Mouse (Mus musculus): ENCODE results near the gene Acadvl. TPM values are rescaled to one million over a fixed set of nuclear protein-coding genes. Genes with fewer than 3 reads are reported as not detected.

Gene Acadvl
- polyA plus RNA-seq, 1 experiment = 104 TPM

- WGBS = 95% methylated on average over 11 of the region's 11 CpGs
- no peak overlapping the region for H3K27ac ChIP-seq (ENCODE audit: insufficient read depth, low read length)
- no peaks in the 10 kb centered on the region for H3K27me3 ChIP-seq (ENCODE audit: control insufficient read depth, insufficient read depth, low read length)
Measured at GRCm38 (mm10) chr11:70031321-70031670, 16.1 kb upstream of the Acadvl start.

GRCm38 (mm10) chr11:70030651-70031320, 15.6 kb upstream of the Acadvl start:
- WGBS = 84% methylated on average over 28 of the region's 28 CpGs
- no peak overlapping the region; the same call in 1 of the 2 replicates for H3K27ac ChIP-seq (ENCODE audit: insufficient read depth, low read length)
- H3K4me3 ChIP-seq (replicated peaks; ENCODE audit: insufficient read depth, low read depth, low read length) = no peak overlapping the region
- H3K27me3 ChIP-seq (ENCODE audit: control insufficient read depth, insufficient read depth, low read length) = no peaks in the 10 kb centered on the region
- DNase-seq = no peak
- no peak for TF ChIP-seq POLR2A (IDR thresholded peaks at IDR 0.05; ENCODE audit: borderline replicate concordance, insufficient read depth, low read length)
- no peak for TF ChIP-seq CTCF (IDR thresholded peaks at IDR 0.05; ENCODE audit: borderline replicate concordance, insufficient read depth, low read depth, low read length)
- H3K4me1 ChIP-seq (ENCODE audit: control insufficient read depth, insufficient read depth, low read length) = peaks cover 11% of the 10 kb centered on the region; the same call in 1 of the 2 replicates

More at GRCm38 (mm10) chr11:70031321-70031670, 16.1 kb upstream of the Acadvl start:
- no peak for TF ChIP-seq POLR2A (IDR thresholded peaks at IDR 0.05; ENCODE audit: borderline replicate concordance, insufficient read depth, low read length)
- no peak for TF ChIP-seq CTCF (IDR thresholded peaks at IDR 0.05; ENCODE audit: borderline replicate concordance, insufficient read depth, low read depth, low read length)
- Histone ChIP-seq H3K4me3 (replicated peaks; ENCODE audit: insufficient read depth, low read depth, low read length) (no peak overlapping the region), H3K4me1 (ENCODE audit: control insufficient read depth, insufficient read depth, low read length) (peaks cover 11% of the 10 kb centered on the region; the same call in 1 of the 2 replicates)
- no peak for DNase-seq

DNA sequence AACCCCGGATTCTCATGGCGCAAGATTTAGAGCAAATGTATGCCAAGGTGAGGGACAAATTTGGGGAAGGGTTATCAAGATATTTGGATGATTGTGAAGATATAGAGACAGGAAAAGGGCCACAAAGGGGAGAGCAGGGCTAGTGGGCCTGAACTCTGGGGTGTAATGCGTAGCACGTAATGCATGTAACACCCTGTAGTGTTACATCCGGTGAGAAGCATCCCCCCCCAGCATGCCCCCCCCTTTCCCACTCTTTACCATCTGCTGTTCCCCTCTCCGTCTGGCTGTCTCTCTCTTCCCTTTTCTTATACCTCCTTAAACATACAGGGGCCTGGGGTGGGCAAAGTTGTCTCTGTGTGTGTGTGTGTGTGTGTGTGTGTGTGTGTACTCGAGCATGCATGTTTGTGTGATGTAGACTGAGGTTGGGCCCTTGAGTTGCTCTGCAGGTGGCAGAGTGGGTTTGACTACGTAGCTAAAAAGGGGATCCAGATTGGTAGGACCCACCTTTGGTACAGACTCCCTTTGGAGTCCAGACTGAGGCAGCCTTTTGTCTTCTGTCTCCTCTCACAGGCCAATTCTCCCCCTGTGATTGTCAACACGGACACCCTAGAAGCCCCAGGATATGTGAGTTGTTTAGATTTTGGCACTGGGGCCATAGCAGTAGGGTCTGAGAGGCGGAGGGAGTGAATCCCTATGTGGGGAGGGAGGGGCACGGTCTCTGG, 14.8 kb upstream of the Acadvl start:
- H3K27ac ChIP-seq (ENCODE audit: insufficient read depth, low read length) = no peak overlapping the region; the same call in 1 of the 2 replicates
- no peak for DNase-seq
- H3K4me3 ChIP-seq (replicated peaks; ENCODE audit: insufficient read depth, low read depth, low read length) = no peak overlapping the region
- WGBS = 22% methylated on average over 11 of the region's 11 CpGs
- H3K27me3 ChIP-seq (ENCODE audit: control insufficient read depth, insufficient read depth, low read length) = no peaks in the 10 kb centered on the region
- peaks cover 11% of the 10 kb centered on the region; the same call in 1 of the 2 replicates for H3K4me1 ChIP-seq (ENCODE audit: control insufficient read depth, insufficient read depth, low read length)
- TF ChIP-seq POLR2A (IDR thresholded peaks at IDR 0.05; ENCODE audit: borderline replicate concordance, insufficient read depth, low read length) = no peak
- no peak for TF ChIP-seq CTCF (IDR thresholded peaks at IDR 0.05; ENCODE audit: borderline replicate concordance, insufficient read depth, low read depth, low read length)

DNA sequence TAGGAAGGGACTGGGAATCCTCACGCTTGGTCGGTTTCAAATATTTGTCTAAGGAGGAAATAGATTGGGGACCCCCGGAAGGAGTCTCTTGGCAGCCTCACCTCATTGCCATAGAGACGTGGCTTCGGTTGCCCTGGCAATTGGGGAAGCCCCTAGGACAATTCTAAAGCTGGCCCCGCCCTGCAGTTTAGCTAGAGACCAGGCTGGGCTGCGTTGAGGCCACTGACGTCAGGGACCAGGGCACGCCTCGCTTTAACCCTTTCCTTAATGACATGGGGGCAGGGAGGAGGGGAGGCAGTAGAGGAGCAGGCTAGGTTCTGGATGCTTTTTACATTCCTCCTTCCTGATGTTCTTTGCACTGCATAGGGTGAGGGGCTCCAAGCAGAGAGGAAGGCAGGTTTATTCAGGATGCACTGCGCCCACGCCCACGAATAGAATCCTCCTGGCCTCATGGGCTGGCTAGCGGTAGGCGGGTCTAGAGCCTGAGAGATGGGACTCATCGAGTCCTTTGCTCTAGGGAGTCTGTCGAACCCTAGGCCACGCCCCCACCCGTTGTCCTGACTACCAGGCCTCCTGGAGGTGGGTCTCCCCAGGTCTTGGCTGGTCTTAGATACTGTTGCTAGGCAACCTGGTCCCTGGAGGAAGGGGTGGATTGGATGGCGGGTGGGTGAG, 14.1 kb upstream of the Acadvl start:
- TF ChIP-seq CTCF (IDR thresholded peaks at IDR 0.05; ENCODE audit: borderline replicate concordance, insufficient read depth, low read depth, low read length) (no peak), POLR2A (IDR thresholded peaks at IDR 0.05; ENCODE audit: borderline replicate concordance, insufficient read depth, low read length) (no peak)
- Histone ChIP-seq H3K27me3 (ENCODE audit: control insufficient read depth, insufficient read depth, low read length) (no peaks in the 10 kb centered on the region), H3K27ac (ENCODE audit: insufficient read depth, low read length) (peak overlapping the region; percentile 41; the same call in 1 of the 2 replicates), H3K4me1 (ENCODE audit: control insufficient read depth, insufficient read depth, low read length) (peaks cover 16% of the 10 kb centered on the region; the same call in 1 of the 2 replicates), H3K4me3 (replicated peaks; ENCODE audit: insufficient read depth, low read depth, low read length) (peak overlapping the region; percentile 53)
- peak; percentile 67 to 75 for DNase-seq
- WGBS = 5% methylated on average over 20 of the region's 20 CpGs

- 17% methylated on average over 12 of the region's 12 CpGs for WGBS
- TF ChIP-seq POLR2A (IDR thresholded peaks at IDR 0.05; ENCODE audit: borderline replicate concordance, insufficient read depth, low read length) = no peak
- Histone ChIP-seq H3K27ac (ENCODE audit: insufficient read depth, low read length) (peak overlapping the region; percentile 41), H3K27me3 (ENCODE audit: control insufficient read depth, insufficient read depth, low read length) (no peaks in the 10 kb centered on the region), H3K4me1 (ENCODE audit: control insufficient read depth, insufficient read depth, low read length) (peaks cover 19% of the 10 kb centered on the region; the same call in 1 of the 2 replicates), H3K4me3 (replicated peaks; ENCODE audit: insufficient read depth, low read depth, low read length) (peak overlapping the region; percentile 53)
- peak in 1 of 2 experiments; percentile 36 for DNase-seq
Measured at GRCm38 (mm10) chr11:70028401-70029129, 13.4 kb upstream of the Acadvl start.

DNA sequence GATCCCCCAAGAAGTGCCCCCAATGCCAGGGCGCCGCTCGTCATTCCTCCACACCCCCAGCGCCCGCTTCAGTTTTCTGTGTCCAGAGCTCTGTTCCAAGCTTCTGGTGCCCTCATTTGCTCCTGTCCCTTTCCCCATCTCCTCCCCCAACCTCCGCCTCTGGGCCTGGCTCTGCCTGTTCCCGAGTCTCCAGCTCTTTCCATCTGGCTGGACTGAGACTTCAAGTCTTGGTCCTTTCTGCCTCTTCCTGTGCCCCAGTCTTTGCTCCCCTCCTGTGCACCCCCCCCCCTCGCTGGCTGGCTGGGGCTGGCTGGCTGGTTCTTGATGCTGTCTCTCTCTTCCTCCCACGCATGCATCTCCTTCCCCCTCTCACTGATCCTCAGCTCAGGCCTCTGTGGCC, 12.2 kb upstream of the Acadvl start:
- no peaks in the 10 kb centered on the region for H3K27me3 ChIP-seq (ENCODE audit: control insufficient read depth, insufficient read depth, low read length)
- peak; percentile 73 to 78 for DNase-seq
- peaks cover 19% of the 10 kb centered on the region; the same call in 1 of the 2 replicates for H3K4me1 ChIP-seq (ENCODE audit: control insufficient read depth, insufficient read depth, low read length)
- H3K27ac ChIP-seq (ENCODE audit: insufficient read depth, low read length) = peak overlapping the region; percentile 78
- 4% methylated on average over 9 of the region's 9 CpGs for WGBS
- peak overlapping the region; percentile 56 for H3K4me3 ChIP-seq (replicated peaks; ENCODE audit: insufficient read depth, low read depth, low read length)
- TF ChIP-seq POLR2A (IDR thresholded peaks at IDR 0.05; ENCODE audit: borderline replicate concordance, insufficient read depth, low read length) = no peak
- TF ChIP-seq CTCF (IDR thresholded peaks at IDR 0.05; ENCODE audit: borderline replicate concordance, insufficient read depth, low read depth, low read length) = no peak

DNA sequence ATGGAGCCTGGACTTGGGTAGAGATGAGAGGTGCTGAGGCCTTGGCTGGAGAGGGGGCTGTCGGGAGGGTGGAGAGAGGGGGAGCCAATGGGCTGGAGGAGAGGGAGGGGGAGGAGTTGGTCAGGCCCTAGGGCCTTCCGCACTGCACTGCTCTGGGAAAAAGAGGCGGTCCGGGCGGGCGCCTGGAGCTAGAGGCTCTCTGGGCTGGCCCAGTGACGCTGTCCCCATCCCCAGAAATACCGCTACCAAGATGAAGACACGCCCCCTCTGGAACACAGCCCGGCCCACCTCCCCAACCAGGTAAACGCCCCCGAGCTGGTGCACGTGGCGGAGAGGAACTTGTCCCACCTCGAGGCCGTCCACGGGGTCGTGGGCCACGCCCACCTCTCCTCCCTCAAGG, 11.5 kb upstream of the Acadvl start:
- Histone ChIP-seq H3K4me1 (ENCODE audit: control insufficient read depth, insufficient read depth, low read length) (peaks cover 19% of the 10 kb centered on the region; the same call in 1 of the 2 replicates), H3K27me3 (ENCODE audit: control insufficient read depth, insufficient read depth, low read length) (no peaks in the 10 kb centered on the region), H3K27ac (ENCODE audit: insufficient read depth, low read length) (peak overlapping the region; percentile 78), H3K4me3 (replicated peaks; ENCODE audit: insufficient read depth, low read depth, low read length) (peak overlapping the region; percentile 56)
- no peak for TF ChIP-seq CTCF (IDR thresholded peaks at IDR 0.05; ENCODE audit: borderline replicate concordance, insufficient read depth, low read depth, low read length)
- no peak for TF ChIP-seq POLR2A (IDR thresholded peaks at IDR 0.05; ENCODE audit: borderline replicate concordance, insufficient read depth, low read length)
- whole genome bisulfite sequencing = 4% methylated on average over 19 of the region's 19 CpGs
- peak; percentile 45 to 53 for DNase-seq
